ENCODE assay signal across 17 mouse cellular contexts in genomic region chr9:15101531-15102161, GRCm38 (mm10). TPM values are rescaled to one million over a fixed set of nuclear protein-coding genes. Genes with fewer than 3 reads are reported as not detected.
"Had no signal": no experiment of that assay in that cellular context is flagged by ENCODE, and none has a peak within 500 bp of the region (broad histone marks: within the 10 kb centered on the region; RNA-seq: fewer than 3 reads in every experiment).

No protein-coding gene starts in this region.

- H3K9ac ChIP-seq: liver, embryonic 14.5 days; lung, embryonic 14.5 days; midbrain, embryonic 12.5 days; neural tube, embryonic 15.5 days had no signal

- H3K9me3 ChIP-seq: limb, embryonic 10.5 days; midbrain, embryonic 12.5 days; neural tube, embryonic 15.5 days had no signal

- DNase-seq: kidney, adult 8-10 months; kidney, postnatal 25 days; lung, embryonic 14.5 days; lung, postnatal 14 days; thymus, adult 18-20 months; thymus, postnatal 14 days had no signal

- H3K27ac ChIP-seq: left cerebral cortex, adult 2 months; limb, embryonic 10.5 days; liver, embryonic 14.5 days; macrophage; midbrain, embryonic 12.5 days; neural tube, embryonic 15.5 days had no signal

- H3K27me3 ChIP-seq: midbrain, embryonic 12.5 days; neural tube, embryonic 15.5 days had no signal

- H3K4me2 ChIP-seq: lung, embryonic 14.5 days; midbrain, embryonic 12.5 days; neural tube, embryonic 15.5 days had no signal

- H3K4me3 ChIP-seq: left cerebral cortex, adult 2 months; limb, embryonic 10.5 days; midbrain, embryonic 12.5 days; neural tube, embryonic 15.5 days had no signal

- H3K4me1 ChIP-seq: limb, embryonic 10.5 days; midbrain, embryonic 12.5 days; neural tube, embryonic 15.5 days had no signal

- H3K36me3 ChIP-seq: limb, embryonic 10.5 days; midbrain, embryonic 12.5 days; neural tube, embryonic 15.5 days had no signal

RNA-seq across cellular contexts. Expression of gene Hephl1, which starts 10.3 kb away (rescaled TPM):
- total RNA-seq: layer of hippocampus, postnatal 25 days; left cerebral cortex, adult 2 months; left cerebral cortex, postnatal 14 days; megakaryocyte-erythroid progenitor cell, adult 5-6 weeks had no signal
- polyA plus RNA-seq: kidney, embryonic 16.5 days; limb, embryonic 10.5 days; lung, embryonic 14.5 days; macrophage; midbrain, embryonic 12.5 days; neural tube, embryonic 11.5 days had no signal
